Mouse (Mus musculus) kidney, adult 2 months (tissue): Measurements from ENCODE around the gene Grem2.

Experiments used
- CTCF ChIP-seq: fragments of 200-500 bp; conservative IDR thresholded peaks from 2 replicates; pipeline ENCODE4 v1.5.1; 2011; ENCODE audit warnings: low read depth, mild to moderate bottlenecking, control low read depth, low read length, moderate library complexity, mixed read lengths; ENCODE audit not compliant: insufficient read depth, insufficient read length
- POLR2A ChIP-seq: fragments of 200-500 bp; IDR thresholded peaks from one replicate; pipeline ENCODE4 v1.6.1; 2011; ENCODE audit warnings: low read depth, low read length, control low read depth

DNA sequence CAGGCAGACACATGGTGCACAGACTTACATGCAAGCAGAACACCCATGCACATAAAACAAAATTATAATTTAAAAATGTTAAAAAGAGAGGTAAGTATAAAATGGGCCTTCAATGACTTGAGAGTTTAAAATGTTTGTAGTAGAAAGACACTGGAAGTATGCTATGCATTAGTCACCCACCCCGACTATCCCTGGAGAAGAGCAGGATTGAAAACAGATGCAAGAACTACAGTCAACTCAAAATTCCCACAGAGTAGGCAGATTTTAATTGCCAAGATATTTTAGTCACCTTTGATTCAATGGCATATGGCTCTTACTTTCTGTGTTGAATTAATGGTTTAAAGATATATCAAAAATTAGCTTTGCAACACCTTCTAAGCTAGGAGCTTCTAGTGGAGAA is 39.1 kb downstream of the Grem2 start:
- TF ChIP-seq CTCF, result no peak
- no peak for TF ChIP-seq POLR2A
